Mouse (Mus musculus) brain, embryonic 18.5 days (tissue): ENCODE data around the gene Ttl.

Source experiments
- DNase-seq: peaks from one replicate; pipeline ENCODE4 v3.0.0-alpha.2; 2012; ENCODE audit warnings: low read depth, low spot score

The Ttl gene

DNA sequence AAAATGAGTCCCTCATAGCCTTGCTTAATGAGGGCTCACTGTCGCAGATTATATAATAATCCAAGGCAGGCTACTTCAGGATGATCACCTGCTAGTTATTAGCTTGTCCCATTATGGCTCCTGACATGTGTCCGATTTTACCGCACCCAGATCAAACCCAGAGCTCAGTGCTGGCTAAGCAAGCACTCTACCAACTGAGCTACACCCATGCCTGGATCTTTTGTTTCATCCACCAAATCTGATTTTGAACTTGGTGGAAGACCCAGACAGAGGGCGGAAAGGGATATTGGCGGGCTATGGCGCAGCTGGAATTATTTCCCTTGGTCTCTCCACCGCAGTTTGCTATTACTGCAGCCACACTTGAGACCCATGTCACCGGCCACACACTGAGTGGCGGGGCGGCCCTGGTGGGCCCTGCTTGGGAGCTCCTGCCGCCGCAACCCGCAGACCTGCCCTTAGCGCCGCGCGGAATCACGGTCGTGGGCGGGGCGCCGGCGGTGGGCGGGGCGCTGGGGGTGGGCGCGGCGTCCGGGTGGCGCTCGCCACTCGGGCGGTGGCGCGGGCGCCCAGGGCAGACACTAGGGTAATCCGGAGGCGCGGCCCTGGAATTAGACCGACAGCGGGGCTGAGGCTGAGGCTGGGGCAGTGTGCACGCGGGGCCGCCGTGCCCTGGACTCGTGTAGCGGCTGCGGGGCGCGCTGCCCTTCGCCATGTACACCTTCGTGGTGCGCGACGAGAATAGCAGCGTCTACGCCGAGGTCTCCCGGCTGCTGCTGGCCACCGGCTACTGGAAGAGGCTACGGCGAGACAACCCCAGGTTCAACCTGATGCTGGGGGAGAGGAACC, at the start of gene Ttl:
Ttl (plus strand) TSS at position 506 of the 846 bp plus-strand sequence.
- peak; percentile 36 for DNase-seq

DNA sequence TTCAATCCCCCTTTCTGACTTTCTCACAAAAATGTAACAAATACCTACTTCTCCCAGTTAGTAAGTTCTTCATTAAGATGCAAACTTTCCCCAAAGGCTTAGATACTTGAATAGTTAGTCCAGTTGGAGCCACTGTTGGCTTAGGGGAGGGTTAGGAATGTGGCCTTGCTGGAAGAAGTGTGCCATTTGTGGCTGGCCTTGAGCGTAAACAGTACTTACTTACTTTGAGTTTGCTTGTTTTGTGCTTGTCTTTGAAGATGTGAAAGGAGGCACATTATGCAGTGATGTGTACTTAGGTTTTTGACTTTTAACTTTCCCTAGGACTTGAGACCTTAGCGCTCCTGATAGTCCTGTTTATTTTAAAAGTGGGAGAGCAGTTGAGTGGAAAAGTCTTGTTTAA, 45.6 kb upstream of the Ttl start:
- no peak for DNase-seq

DNA sequence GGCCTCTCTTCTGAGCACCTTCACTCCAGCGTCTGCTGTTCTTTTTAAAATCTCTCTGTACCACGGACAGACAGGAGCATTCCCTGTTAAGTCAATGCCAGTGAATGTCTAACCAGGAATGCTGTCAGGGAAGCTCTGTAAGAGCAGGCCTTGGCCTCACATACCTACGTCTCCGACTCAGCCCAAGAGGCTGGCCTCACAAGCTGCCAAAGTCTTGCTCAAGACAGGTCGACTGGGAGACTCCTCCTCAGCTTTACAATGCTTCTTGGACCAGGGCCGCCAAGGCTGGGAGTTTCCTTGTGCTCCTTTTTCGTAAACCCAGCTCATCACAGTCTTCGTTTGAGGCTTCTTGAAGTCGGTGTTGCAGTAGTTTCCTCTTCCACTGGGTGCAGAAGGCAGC, 40.9 kb upstream of the Ttl start:
- DNase-seq, result no peak

DNA sequence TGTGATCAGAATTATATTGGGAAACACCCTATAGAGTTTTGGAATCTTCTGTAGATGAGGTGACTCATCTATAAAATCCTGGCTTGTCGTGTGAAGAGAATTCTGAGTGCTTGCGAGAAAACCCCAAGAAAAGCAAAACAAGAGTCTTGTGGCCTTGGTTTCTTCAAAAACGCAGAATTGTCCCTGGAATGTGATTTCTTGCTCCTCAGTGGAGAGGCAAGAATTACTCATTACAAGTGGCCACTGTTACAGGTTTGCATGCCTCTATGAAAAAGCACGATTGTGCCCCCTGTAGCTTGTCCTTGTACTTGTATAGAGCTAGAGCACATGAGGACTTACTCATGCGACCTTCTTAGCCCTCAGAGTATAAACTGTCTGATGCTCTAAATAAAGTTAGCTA, 30.4 kb upstream of the Ttl start:
- no peak for DNase-seq

DNA sequence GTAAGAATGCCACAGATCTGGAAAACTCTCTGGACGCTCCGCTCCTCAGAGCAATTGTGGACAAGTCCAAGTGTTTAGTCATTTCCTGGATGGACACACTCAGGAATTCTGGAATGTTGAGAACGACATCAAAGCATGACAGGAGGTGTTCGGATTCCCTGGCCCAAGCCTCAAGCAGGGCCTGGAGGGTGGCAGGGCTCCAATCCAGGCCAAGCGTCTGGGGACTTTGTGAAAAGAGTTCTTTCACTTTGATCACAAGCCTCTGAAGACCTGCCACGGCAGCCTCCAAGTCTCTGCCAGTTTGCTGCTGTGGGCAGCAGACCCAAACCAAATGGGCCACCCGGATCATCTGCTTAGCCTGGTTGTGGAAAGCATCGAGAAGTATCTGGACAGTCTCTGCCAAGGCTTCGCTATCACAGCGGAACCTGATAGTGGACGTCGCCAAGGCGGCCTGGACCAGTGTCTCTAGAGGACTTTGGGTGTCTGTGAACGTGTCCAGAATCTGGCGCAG, 27.3 kb upstream of the Ttl start:
- DNase-seq, result no peak

DNA sequence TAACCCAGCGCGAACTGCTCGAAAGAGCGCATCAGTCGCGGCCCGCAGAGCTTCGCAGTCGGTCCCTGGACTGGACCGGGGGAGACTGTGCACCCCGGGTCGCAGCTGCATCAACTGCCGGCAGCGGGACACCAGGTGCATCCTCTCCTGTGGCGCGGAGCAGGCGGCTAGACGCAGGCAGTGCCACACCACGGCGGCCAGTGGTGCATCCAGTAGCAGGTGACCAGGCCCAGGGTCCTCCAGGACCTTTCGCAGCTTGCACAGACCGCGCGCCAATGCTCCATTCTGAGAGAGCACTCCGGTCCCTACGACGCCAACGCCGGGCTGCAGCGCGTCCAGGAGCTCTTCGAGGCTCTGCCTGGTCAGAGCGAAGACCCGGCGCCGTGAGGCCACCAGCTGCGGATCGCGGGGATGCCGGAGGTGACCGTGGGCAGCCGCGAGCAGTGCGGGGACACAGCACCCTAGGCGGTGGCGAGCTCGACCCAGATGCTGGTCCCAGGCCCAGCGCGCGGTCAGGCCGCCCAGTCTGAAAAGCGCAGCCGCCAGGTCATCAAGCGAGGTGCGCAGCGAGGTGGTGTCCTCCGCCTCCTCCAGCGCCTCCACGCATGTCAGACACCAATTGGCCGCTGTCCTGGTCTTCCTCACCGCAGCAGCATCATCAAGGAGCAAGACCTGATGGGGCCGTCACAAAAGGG, 26.7 kb upstream of the Ttl start:
- no peak for DNase-seq

DNA sequence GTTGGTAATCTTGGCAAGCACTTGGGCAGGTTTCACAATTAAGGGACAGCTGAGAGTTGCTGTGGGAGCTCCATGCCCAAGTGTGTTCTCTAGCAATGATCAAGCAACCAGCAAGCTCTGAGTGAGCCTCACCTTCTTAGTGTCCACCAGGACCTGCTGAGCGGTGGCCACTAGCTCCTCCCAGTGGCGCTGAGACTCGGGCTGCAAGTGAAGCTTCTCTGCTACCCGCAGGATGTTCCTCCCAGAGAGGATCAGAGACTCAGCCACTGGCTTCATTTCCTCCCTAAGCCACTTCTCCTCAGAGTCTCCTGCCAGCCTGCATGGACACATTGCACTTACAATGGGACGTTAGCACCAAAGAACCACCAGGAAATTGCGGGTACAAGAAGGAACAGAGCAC, 25.2 kb upstream of the Ttl start:
- no peak for DNase-seq

DNA sequence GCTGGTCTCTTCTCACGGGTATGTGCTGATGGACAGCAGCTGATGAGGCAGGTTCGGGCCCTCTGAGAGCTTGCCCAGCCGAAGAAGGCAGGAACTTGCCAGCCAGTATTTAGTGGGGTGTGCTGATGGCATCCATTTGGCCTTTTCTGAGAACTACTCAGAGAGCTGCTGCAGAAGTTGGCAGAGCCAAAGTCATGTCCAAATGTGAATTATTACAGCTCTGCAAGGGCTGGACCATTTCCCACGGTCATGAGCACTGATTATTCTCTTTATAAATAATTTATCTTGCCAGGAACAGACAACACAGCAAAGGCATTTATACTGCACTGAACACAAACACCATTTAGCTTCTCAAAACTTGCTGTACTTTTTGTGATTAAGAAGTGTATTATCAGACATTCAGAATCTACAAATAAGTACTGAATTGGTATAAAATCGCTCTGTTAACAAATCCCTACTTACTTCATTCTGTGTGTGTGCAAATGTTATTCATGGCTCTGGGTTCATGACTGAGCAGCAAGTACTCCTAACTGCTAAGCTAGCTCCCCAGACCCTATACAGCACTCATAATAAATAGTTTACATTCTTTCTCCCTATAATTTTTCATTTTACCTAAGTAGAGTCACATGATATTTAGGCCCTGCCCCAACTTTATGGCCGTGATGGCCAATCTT, 19.4 kb upstream of the Ttl start:
- DNase-seq, result no peak

DNA sequence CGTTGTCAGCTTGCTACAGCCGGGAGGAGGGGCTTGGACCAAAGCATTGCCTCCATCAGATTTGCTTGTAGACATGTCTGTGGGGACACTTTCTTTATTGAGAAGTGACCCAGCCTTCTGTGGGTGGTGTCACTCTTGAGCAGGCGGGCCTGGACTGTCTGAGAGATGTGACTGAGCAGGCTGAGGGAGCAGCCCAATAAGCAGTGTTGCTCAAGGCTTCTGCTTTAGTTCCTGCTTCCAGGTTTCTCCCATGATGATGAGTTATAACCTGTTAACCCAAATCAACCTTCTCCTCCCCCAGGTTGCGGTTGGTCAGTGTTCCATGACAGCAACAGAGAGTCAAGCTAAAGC, 18.9 kb upstream of the Ttl start:
- DNase-seq, result no peak

DNA sequence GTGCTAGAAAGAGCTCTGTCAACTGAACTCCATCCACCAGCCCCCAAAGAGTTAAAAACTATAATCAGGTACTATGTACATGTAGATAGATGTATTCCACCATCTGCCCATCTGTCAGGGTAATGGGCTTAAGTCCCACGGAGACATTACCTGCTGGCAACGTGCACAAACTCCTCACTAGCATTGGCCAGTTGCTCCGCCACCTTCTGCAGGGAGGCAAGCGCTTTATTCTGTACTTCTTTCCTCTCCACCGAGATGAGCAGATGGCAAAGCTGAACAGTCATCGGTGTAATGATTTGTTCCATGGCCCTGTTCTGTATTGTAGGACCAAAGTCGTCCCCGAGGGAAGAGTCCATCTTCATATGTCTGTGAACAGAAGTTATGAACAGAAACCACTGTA, 17.9 kb upstream of the Ttl start, which contains the start of gene Vinac1:
Vinac1 (minus strand) TSS at position 362 of the 400 bp plus-strand sequence.
- DNase-seq, result no peak

DNA sequence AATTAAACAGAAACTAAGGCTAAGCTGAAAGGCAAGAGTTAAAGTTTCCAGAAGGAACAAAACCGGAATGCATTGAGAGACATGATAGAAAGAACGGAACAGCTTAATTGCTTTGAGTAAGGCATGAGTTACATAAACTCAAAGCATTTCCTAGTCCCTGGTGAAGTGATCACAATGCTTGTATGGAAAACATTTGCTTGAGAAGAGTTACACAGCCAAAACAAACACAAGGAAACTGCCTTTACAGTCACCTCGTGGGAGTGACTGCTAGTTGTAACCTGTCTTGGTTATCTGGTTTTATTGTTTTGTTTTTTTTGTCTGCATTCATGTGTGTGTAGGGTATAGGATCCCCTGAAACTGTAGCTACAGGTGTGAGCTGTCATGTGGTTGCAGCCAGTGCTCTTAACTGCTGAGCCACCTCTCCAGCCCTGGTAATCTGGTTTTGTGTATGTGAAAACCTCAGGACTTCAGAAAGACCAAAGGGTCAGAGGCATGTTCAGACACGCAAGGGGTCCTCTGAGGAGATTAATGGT, 13.2 kb upstream of the Ttl start:
- no peak for DNase-seq

DNA sequence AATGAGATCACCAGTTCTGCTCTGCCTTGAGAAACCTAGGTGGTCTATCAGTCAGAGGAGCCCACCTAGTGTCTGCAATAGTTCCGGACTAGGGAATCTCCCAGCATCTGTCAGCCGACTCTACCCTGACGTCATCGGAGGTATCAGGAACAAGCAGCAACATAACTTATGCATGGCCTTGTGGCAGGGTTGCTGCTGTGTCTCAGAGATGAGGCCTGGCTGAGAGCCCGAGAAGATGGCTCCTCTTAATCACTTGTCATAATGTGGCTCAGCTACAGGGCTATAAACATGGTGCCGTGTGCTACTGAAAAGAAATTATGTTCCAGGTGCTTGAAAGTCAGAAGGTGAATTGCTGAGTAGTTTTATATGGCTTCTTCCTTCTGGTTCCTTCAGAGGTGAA, 10.0 kb upstream of the Ttl start:
- DNase-seq, result no peak

DNA sequence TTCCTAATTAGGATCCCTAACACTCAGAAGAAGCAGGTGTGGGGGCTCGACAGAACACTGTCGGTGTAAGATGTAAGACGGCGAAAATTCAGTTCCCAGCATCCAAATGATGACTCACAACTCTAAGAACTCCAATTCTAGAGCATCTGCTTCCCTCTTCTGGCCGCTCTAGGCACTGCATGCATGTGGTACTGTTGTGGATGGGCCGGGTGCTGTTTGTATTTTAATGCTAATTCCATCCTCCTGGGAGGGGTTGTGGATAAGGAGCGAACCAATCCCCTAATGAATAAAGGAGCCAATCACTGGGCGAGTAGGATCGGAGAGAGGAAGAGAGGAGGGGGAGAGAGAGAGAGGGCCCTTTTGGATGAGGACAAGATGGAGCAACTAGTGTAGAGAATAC, 9.1 kb upstream of the Ttl start:
- no peak for DNase-seq

DNA sequence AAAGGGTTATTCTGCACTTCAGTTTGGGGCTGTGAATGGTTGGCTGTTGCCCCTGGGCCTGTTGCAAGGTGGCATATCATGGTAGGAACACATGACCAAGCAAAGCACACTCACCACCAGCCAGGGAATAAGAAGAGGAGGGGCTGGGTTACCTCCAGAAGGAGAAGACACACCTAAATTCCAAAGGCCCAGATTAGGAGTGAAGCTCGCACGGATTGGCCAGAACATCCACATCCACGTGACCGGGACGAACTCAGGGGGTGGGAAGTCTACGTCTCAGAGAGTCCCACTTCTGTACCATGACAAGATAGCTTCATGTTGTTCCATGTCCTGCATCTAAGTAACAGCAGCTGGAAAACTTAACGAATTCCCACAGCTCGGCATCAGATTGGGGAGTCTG, 8.5 kb upstream of the Ttl start:
- no peak for DNase-seq

DNA sequence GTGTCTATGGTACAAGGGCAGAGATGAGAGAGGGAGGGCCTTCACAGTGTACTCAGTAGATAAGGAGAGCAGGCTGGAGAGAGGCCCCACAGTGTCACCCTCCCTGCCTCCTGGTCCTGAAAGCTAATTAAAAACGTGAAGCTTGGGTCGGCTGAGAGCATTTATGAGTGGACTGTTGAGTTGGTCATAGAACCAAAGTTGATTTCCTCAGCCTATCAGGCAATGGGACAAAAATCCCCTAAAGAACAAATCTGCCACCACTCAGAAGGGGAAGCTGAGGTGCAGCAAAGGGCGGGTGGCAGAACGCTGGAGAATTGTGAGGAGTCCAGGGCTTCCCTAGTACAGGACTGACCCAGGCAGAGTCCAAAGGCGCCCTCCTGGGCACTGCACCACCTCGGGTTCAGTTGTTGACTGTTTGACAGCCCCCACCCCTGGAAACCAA, 7.8 kb upstream of the Ttl start:
- no peak for DNase-seq

DNA sequence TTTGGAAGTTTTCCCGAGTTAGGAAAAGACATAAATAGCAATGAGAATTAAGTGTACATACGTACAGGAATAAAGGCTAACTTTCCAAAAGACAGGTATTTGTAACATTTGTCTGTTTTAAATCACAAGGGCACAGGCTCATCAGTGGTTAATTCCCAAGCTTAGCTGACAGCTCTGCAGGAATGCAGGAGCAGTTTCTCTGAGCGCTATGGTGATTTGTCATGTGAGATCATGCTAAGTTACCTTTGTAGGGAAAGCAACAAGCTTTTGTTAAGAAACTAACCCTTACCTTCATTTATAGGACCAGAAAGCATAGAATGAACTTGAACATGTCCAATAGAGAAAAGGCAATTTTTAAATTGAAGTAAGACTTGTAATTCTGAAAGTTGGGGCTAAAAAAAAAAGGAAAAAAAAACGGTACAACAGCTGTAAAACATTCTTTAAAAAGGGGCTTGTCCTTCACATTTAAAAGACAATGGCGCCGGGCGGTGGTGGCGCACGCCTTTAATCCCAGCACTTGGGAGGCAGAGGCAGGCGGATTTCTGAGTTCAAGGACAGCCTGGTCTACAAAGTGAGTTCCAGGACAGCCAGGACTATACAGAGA, 4.2 kb upstream of the Ttl start:
- no peak for DNase-seq

DNA sequence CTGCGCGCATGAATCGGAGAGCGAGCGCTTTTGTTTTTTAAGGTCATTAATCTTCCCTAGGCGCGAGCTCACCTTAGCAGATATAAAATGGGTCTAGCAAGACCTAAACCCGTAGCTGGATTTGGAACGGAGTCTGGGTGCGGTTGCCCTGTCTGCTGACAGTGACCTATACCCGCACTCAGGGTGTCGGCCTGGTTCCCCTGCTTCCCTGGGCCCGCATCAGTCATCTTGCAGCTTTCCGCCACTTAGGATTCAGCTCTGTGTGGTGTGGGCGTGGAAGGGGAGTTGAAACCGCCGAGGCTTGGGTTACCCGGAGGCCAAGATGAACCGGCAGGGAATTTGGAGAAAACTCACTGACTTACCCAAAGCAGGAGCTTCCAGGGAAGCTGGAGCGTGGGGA, 584 bp downstream of the Ttl start:
- DNase-seq, result peak; percentile 14

DNA sequence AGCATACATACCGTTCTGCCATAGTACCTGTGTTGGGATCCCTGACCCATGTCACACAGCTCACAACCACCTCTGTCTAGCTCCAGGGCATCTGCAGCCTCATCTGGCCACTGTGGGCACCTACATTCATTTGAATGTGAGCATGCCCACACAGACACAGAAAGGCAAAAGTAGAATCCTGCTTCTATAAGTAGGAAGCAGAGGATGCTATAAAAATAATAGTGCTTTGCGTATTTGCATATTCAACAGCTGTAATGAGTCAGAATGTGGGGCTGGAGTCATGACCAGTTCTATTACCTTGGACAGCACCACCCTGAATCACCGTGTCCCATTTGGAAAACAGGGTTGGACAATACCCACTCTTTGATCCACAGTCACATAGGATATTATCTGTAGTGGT, 4.6 kb downstream of the Ttl start:
- DNase-seq, result no peak

DNA sequence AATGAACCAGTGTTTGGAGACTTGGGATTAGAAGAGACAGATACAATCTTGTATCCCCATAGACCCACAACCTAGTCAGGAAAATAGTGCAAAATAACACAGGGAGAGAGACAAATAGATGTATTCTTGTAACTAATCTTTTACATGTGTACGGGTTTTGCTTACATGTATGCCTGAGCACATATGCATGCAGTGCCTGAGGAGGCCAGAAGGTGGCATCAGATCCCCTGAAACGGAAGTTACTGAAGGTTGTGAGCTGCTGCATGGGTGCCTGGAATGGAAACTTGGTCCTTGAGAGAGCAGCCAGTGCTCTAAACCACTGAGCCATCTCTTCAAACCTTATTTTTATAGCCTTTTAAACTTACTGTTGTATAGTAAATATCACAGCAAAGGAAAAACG, 12.6 kb downstream of the Ttl start:
- no peak for DNase-seq

DNA sequence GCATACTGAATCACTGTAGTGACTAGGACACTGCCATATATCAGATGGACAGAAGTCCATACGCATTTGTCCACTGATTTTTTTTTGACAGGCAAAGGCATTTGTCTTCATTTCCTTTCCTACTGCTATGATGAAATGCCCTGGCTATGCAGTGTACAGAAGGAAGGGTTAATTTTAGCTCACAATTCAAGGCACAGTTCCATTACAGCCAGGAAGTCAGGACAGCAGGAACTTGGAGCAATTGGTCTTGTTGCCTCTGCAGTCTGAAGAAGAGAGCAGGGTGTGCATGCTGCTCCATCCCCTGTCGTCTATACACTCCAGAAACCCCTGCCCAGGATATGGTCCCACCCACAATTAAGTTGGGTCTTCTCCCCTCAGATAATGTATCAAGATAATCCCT, 13.5 kb downstream of the Ttl start:
- no peak for DNase-seq

DNA sequence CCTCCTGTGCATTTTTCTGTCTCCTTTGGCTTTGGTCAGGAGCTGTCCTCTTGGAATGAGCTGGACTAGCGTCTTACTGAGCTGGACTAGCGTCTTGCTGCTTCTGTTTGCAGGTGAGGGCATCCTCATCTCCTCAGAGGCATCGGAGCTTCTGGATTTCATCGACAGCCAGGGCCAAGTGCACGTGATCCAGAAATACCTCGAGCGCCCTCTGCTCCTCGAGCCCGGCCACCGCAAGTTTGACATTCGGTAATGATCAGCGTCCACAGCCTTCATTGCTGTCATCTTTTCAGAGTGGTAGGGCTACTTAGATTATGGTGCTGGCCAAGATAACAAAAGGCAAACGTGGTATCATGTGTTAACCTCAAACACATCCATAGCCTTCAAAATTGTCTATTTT, 15.4 kb downstream of the Ttl start:
- no peak for DNase-seq

DNA sequence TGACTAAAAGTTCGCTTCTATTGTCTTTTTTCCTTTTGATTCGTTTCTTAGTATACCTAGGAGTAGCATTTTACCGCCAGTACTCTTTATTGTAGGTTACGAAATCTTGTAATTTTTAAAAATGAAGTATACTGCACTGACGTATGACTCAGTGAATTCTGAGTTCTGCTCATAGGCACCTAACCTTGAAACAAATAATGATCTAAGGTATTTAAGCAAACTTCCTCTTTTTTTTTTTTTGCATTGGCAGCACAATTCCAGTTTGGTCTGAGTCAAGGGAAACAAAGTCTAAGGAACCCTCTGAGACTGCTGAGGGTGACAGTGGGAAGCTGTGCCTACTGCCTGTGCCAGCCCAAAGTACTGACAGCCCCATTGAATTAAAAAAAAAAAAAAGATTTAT, 17.8 kb downstream of the Ttl start:
- no peak for DNase-seq
